Mouse (Mus musculus): Measurements from ENCODE around the gene Cnppd1. TPM values are rescaled to one million over a fixed set of nuclear protein-coding genes. Genes with fewer than 3 reads are reported as not detected.

The Cnppd1 gene
- polyA plus RNA-seq, 2 experiments = 37.8 to 48.1 TPM

DNA sequence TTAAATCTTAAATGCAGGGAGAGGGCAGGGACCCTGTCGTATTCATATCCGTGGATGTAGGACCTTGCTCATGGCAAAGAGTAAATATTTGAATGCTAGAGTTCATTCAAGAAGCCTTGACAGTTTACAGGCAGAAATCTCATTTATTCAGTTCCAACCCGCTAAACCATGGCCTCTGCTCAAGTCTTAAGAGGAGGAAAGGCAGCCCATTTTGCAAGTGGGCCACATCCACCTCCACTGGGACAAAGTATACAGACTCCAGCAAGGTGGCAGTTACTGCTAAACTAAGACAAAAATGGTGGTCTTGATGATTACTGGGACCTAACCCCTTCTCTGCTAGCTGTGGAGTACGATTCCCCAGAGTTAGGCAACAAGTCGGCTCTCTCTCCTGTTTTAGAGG is 17.1 kb downstream of the Cnppd1 start:
- DNase-seq (ENCODE audit: low spot score) (no peak), ATAC-seq (ENCODE audit: low FRiP score, low read depth) (no peak)
- H3K9me3 ChIP-seq (ENCODE audit: control insufficient read depth, low read length) = no peaks in the 10 kb centered on the region
- H3K4me3 ChIP-seq (replicated peaks; ENCODE audit: low read length) = peak overlapping the region; percentile 53
- H3K4me2 ChIP-seq (replicated peaks; ENCODE audit: low read depth, low read length, severe bottlenecking) = peak overlapping the region; percentile 64
- no peak overlapping the region for H3K9ac ChIP-seq (ENCODE audit: low read depth, low read length, severe bottlenecking)
- 0 out of 2 replicates have a peak, but pooled peaks cover 5% of the 10 kb centered on the region for H3K4me1 ChIP-seq (ENCODE audit: control insufficient read depth, insufficient read depth, low read length)
- TF ChIP-seq POLR2A (IDR thresholded peaks at IDR 0.05; ENCODE audit: borderline replicate concordance, extremely low read depth, insufficient read depth, insufficient read length) = no peak
- no peaks in the 10 kb centered on the region for H3K36me3 ChIP-seq (ENCODE audit: control insufficient read depth, insufficient read depth, low read length)
- H3K27me3 ChIP-seq (ENCODE audit: control insufficient read depth, insufficient read depth, low read length) = no peaks in the 10 kb centered on the region
- H3K27ac ChIP-seq (replicated peaks; ENCODE audit: low read depth, low read length) = peak overlapping the region; percentile 92; the same call in 1 of the 2 replicates
- WGBS = 36% methylated on average over 5 of the region's 5 CpGs

- peak; percentile 96 for DNase-seq (ENCODE audit: low spot score)
- no peaks in the 10 kb centered on the region for H3K27me3 ChIP-seq (ENCODE audit: control insufficient read depth, insufficient read depth, low read length)
- H3K27ac ChIP-seq (replicated peaks; ENCODE audit: low read depth, low read length) = peak within 1 kb of the TSS; percentile 92
- H3K9ac ChIP-seq (ENCODE audit: low read depth, low read length, severe bottlenecking) = peak within 1 kb of the TSS; percentile 64
- peak within 1 kb of the TSS; percentile 53 for H3K4me3 ChIP-seq (replicated peaks; ENCODE audit: low read length)
- H3K4me1 ChIP-seq (ENCODE audit: control insufficient read depth, insufficient read depth, low read length) = 0 out of 2 replicates have a peak, but pooled peaks cover 5% of the 10 kb centered on the region
- peak; percentile 97 for ATAC-seq (ENCODE audit: low FRiP score, low read depth)
- 1% methylated on average over 55 of the region's 56 CpGs for WGBS
- H3K36me3 ChIP-seq (ENCODE audit: control insufficient read depth, insufficient read depth, low read length) = no peaks in the 10 kb centered on the region
- TF ChIP-seq POLR2A (IDR thresholded peaks at IDR 0.05; ENCODE audit: borderline replicate concordance, extremely low read depth, insufficient read depth, insufficient read length) = 0 out of 2 replicates have a peak, but pooled peaks have one; percentile 16
- H3K9me3 ChIP-seq (ENCODE audit: control insufficient read depth, low read length) = no peaks in the 10 kb centered on the region
- H3K4me2 ChIP-seq (replicated peaks; ENCODE audit: low read depth, low read length, severe bottlenecking) = peak within 1 kb of the TSS; percentile 64
Measured at GRCm38 (mm10) chr1:75124346-75125321, 17.9 kb downstream of the Cnppd1 start, which contains the start of gene Nhej1. TSS of gene Nhej1 (minus strand) at chr1:75125200.

- H3K36me3 ChIP-seq (ENCODE audit: control insufficient read depth, insufficient read depth, low read length) = no peaks in the 10 kb centered on the region
- DNase-seq (ENCODE audit: low spot score) (no peak), ATAC-seq (ENCODE audit: low FRiP score, low read depth) (no peak)
- H3K4me3 ChIP-seq (replicated peaks; ENCODE audit: low read length) = no peak overlapping the region
- H3K4me2 ChIP-seq (replicated peaks; ENCODE audit: low read depth, low read length, severe bottlenecking) = no peak overlapping the region
- no peaks in the 10 kb centered on the region for H3K9me3 ChIP-seq (ENCODE audit: control insufficient read depth, low read length)
- no peak for TF ChIP-seq POLR2A (IDR thresholded peaks at IDR 0.05; ENCODE audit: borderline replicate concordance, extremely low read depth, insufficient read depth, insufficient read length)
- 0 out of 2 replicates have a peak, but pooled peaks cover 5% of the 10 kb centered on the region for H3K4me1 ChIP-seq (ENCODE audit: control insufficient read depth, insufficient read depth, low read length)
- H3K27ac ChIP-seq (replicated peaks; ENCODE audit: low read depth, low read length) = no peak overlapping the region
- WGBS = 79% methylated on average over 3 of the region's 3 CpGs
- H3K27me3 ChIP-seq (ENCODE audit: control insufficient read depth, insufficient read depth, low read length) = no peaks in the 10 kb centered on the region
- no peak overlapping the region for H3K9ac ChIP-seq (ENCODE audit: low read depth, low read length, severe bottlenecking)
Measured at GRCm38 (mm10) chr1:75122211-75122610, 20.3 kb downstream of the Cnppd1 start.

Other genes starting within 250 kb of the Cnppd1 start
- gene Cryba2, start 249.6 kb downstream of the Cnppd1 start, polyA plus RNA-seq (2012; rRNA removed) = not detected in 2 replicates
- not detected in 2 replicates for gene Cryba2, start 249.6 kb downstream of the Cnppd1 start, polyA plus RNA-seq (2014; fragmentation: Nextera tagmentation; extraction: Ambion mirVana)
- 0.01 TPM in 1 of 2 replicates, not detected in the other for gene Cfap65, start 207.1 kb downstream of the Cnppd1 start, polyA plus RNA-seq (2012; rRNA removed)
- not detected in 2 replicates for gene Cfap65, start 207.1 kb downstream of the Cnppd1 start, polyA plus RNA-seq (2014; fragmentation: Nextera tagmentation; extraction: Ambion mirVana)
- 30.6 and 41.2 TPM in 2 replicates for gene Ihh, start 191.0 kb downstream of the Cnppd1 start, polyA plus RNA-seq (2012; rRNA removed)
- 6.0 and 7.3 TPM in 2 replicates for gene Ihh, start 191.0 kb downstream of the Cnppd1 start, polyA plus RNA-seq (2014; fragmentation: Nextera tagmentation; extraction: Ambion mirVana)
- 4.4 and 4.8 TPM in 2 replicates for gene Nhej1, start 17.5 kb downstream of the Cnppd1 start, polyA plus RNA-seq (2012; rRNA removed)
- 7.8 and 10.8 TPM in 2 replicates for gene Nhej1, start 17.5 kb downstream of the Cnppd1 start, polyA plus RNA-seq (2014; fragmentation: Nextera tagmentation; extraction: Ambion mirVana)
- 0.55 and 0.58 TPM in 2 replicates for gene Slc23a3, start 8.8 kb downstream of the Cnppd1 start, polyA plus RNA-seq (2012; rRNA removed)
- gene Slc23a3, start 8.8 kb downstream of the Cnppd1 start, polyA plus RNA-seq (2014; fragmentation: Nextera tagmentation; extraction: Ambion mirVana) = 0.11 and 0.12 TPM in 2 replicates
- gene Retreg2, start 67 bp upstream of the Cnppd1 start, polyA plus RNA-seq (2012; rRNA removed) = 74.8 and 101 TPM in 2 replicates
- 46.4 and 48.1 TPM in 2 replicates for gene Retreg2, start 67 bp upstream of the Cnppd1 start, polyA plus RNA-seq (2014; fragmentation: Nextera tagmentation; extraction: Ambion mirVana)
- 53.2 and 58.5 TPM in 2 replicates for gene Zfand2b, start 25.9 kb upstream of the Cnppd1 start, polyA plus RNA-seq (2012; rRNA removed)
- gene Zfand2b, start 25.9 kb upstream of the Cnppd1 start, polyA plus RNA-seq (2014; fragmentation: Nextera tagmentation; extraction: Ambion mirVana) = 40.2 TPM in 2 replicates
- 27.3 and 34.2 TPM in 2 replicates for gene Abcb6, start 37.7 kb upstream of the Cnppd1 start, polyA plus RNA-seq (2012; rRNA removed)
- gene Abcb6, start 37.7 kb upstream of the Cnppd1 start, polyA plus RNA-seq (2014; fragmentation: Nextera tagmentation; extraction: Ambion mirVana) = 29.7 and 34.1 TPM in 2 replicates
- 34.1 and 34.7 TPM in 2 replicates for gene Ankzf1, start 49.4 kb upstream of the Cnppd1 start, polyA plus RNA-seq (2012; rRNA removed)
- 19.2 and 23.2 TPM in 2 replicates for gene Ankzf1, start 49.4 kb upstream of the Cnppd1 start, polyA plus RNA-seq (2014; fragmentation: Nextera tagmentation; extraction: Ambion mirVana)
- 46.1 and 62.3 TPM in 2 replicates for gene Atg9a, start 49.5 kb upstream of the Cnppd1 start, polyA plus RNA-seq (2012; rRNA removed)
- 31.5 and 33.9 TPM in 2 replicates for gene Atg9a, start 49.5 kb upstream of the Cnppd1 start, polyA plus RNA-seq (2014; fragmentation: Nextera tagmentation; extraction: Ambion mirVana)
- 41.4 and 46.0 TPM in 2 replicates for gene Glb1l, start 68.1 kb upstream of the Cnppd1 start, polyA plus RNA-seq (2012; rRNA removed)
- gene Glb1l, start 68.1 kb upstream of the Cnppd1 start, polyA plus RNA-seq (2014; fragmentation: Nextera tagmentation; extraction: Ambion mirVana) = 17.7 and 18.2 TPM in 2 replicates
- gene Stk16, start 68.1 kb upstream of the Cnppd1 start, polyA plus RNA-seq (2012; rRNA removed) = 245 and 269 TPM in 2 replicates
- gene Stk16, start 68.1 kb upstream of the Cnppd1 start, polyA plus RNA-seq (2014; fragmentation: Nextera tagmentation; extraction: Ambion mirVana) = 110 and 118 TPM in 2 replicates
- gene Tuba4a, start 77.2 kb upstream of the Cnppd1 start, polyA plus RNA-seq (2012; rRNA removed) = 20.9 and 25.1 TPM in 2 replicates
- gene Tuba4a, start 77.2 kb upstream of the Cnppd1 start, polyA plus RNA-seq (2014; fragmentation: Nextera tagmentation; extraction: Ambion mirVana) = 38.5 and 55.9 TPM in 2 replicates
- not detected in 2 replicates for gene A630095N17Rik, start 89.4 kb upstream of the Cnppd1 start, polyA plus RNA-seq (2012; rRNA removed)
- gene A630095N17Rik, start 89.4 kb upstream of the Cnppd1 start, polyA plus RNA-seq (2014; fragmentation: Nextera tagmentation; extraction: Ambion mirVana) = not detected in 2 replicates
- 41.9 and 44.9 TPM in 2 replicates for gene Dnajb2, start 93.7 kb upstream of the Cnppd1 start, polyA plus RNA-seq (2012; rRNA removed)
- 20.4 and 22.4 TPM in 2 replicates for gene Dnajb2, start 93.7 kb upstream of the Cnppd1 start, polyA plus RNA-seq (2014; fragmentation: Nextera tagmentation; extraction: Ambion mirVana)
- 0.42 and 0.54 TPM in 2 replicates for gene Ptprn, start 121.8 kb upstream of the Cnppd1 start, polyA plus RNA-seq (2012; rRNA removed)
- 0.12 and 0.44 TPM in 2 replicates for gene Ptprn, start 121.8 kb upstream of the Cnppd1 start, polyA plus RNA-seq (2014; fragmentation: Nextera tagmentation; extraction: Ambion mirVana)
- 0.16 TPM in 1 of 2 replicates, not detected in the other for gene Resp18, start 135.7 kb upstream of the Cnppd1 start, polyA plus RNA-seq (2012; rRNA removed)
- gene Resp18, start 135.7 kb upstream of the Cnppd1 start, polyA plus RNA-seq (2014; fragmentation: Nextera tagmentation; extraction: Ambion mirVana) = not detected in 2 replicates
- gene Dnpep, start 175.3 kb upstream of the Cnppd1 start, polyA plus RNA-seq (2012; rRNA removed) = 126 and 142 TPM in 2 replicates
- 112 and 115 TPM in 2 replicates for gene Dnpep, start 175.3 kb upstream of the Cnppd1 start, polyA plus RNA-seq (2014; fragmentation: Nextera tagmentation; extraction: Ambion mirVana)
- gene Des, start 217.6 kb upstream of the Cnppd1 start, polyA plus RNA-seq (2012; rRNA removed) = 50.7 and 53.7 TPM in 2 replicates
- gene Des, start 217.6 kb upstream of the Cnppd1 start, polyA plus RNA-seq (2014; fragmentation: Nextera tagmentation; extraction: Ambion mirVana) = 59.0 and 78.6 TPM in 2 replicates
- 77.9 and 114 TPM in 2 replicates for gene Speg, start 232.6 kb upstream of the Cnppd1 start, polyA plus RNA-seq (2012; rRNA removed)
- 15.3 and 21.8 TPM in 2 replicates for gene Speg, start 232.6 kb upstream of the Cnppd1 start, polyA plus RNA-seq (2014; fragmentation: Nextera tagmentation; extraction: Ambion mirVana)

Measured in limb, embryonic 14.5 days (tissue).